In the genomic region with DNA sequence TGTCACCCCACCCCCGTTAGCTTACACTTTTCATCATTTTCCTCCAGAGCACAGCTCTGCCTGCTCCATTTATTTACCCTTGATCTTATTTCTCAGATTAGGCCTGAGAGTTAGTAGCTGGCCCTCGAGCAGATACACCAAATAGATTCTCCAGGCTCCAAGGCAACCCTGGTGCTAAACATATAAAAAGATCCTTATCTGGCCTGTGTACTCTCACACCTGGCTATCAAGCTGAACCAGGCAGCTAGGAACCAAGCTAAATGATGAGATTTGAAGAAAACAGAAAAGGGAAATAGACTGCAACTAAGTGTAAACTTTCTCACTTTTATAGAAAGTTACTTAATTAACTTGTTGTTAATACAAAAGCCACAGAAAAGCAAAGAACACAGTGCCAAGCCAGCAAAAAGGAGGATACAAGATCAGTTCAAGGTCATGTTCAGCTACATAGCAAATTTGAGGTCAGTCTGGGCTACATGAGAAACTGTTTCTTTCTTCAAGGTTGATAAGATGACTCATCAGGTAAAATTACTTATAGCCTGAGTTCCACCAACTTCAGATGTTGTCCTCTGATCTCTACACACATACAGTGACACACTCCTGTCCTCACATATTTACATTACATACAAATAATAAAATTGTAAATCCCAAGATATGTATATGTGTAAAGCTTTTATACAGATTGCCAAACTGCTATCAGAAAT, we compare ENCODE assay signal across 23 mouse cellular contexts. TPM values are rescaled to one million over a fixed set of nuclear protein-coding genes. Genes with fewer than 3 reads are reported as not detected.
A peak's percentile ranks its signal among the peaks of the same experiment; 100 is the strongest.
DNase-seq lines count a peak whose midpoint lies in the region; ATAC-seq and TF ChIP-seq lines count a peak whose summit lies in the region.
"Had no signal": no experiment of that assay in that cellular context is flagged by ENCODE, and none has a peak within 500 bp of the region (broad histone marks: within the 10 kb centered on the region; RNA-seq: fewer than 3 reads in every experiment).

No protein-coding gene starts in this region.

- H3K9me3 ChIP-seq in MEL (replicated peaks; ENCODE audit: insufficient read depth, low read length), result no peaks in the 10 kb centered on the region
- H3K9me3 ChIP-seq: embryonic facial prominence, embryonic 15.5 days; forebrain, embryonic 15.5 days; hindbrain, embryonic 10.5 days; limb, embryonic 13.5 days; liver, embryonic 15.5 days; stomach, embryonic 15.5 days had no signal

- ATAC-seq in megakaryocyte progenitor cell, adult 5-6 weeks (replicated peaks; ENCODE audit: poor library complexity), result peak; percentile 29; the same call in 1 of the 2 replicates
- ATAC-seq: activated CD4-positive, CD25-positive, alpha-beta regulatory T cell, adult 4 months; forebrain, embryonic 15.5 days; hindbrain, embryonic 16.5 days; intestine, embryonic 16.5 days had no signal

- no peak overlapping the region for H3K4me3 ChIP-seq in gastrocnemius, adult 2 months
- H3K4me3 ChIP-seq in layer of hippocampus, adult 2 months, result no peak overlapping the region
- H3K4me3 ChIP-seq in MEL (ENCODE audit: control insufficient read depth in 1 of 2, insufficient read depth in 1 of 2, low read depth in 2 of 2, low read length in 2 of 2), result no peak overlapping the region
- H3K4me3 ChIP-seq: embryonic facial prominence, embryonic 15.5 days; forebrain, embryonic 15.5 days; hindbrain, embryonic 10.5 days; limb, embryonic 13.5 days; liver, embryonic 15.5 days; stomach, embryonic 15.5 days had no signal

- peaks cover 2 to 47% of the 10 kb centered on the region in 2 experiments for H3K36me3 ChIP-seq in MEL (ENCODE audit: control insufficient read depth in 1 of 2, insufficient read depth in 2 of 2, low read length in 2 of 2)
- H3K36me3 ChIP-seq: embryonic facial prominence, embryonic 15.5 days; forebrain, embryonic 15.5 days; hindbrain, embryonic 10.5 days; limb, embryonic 13.5 days; liver, embryonic 15.5 days; stomach, embryonic 15.5 days had no signal

- intact Hi-C loops in gastrocnemius, adult 2 months (cut with DNase I), result no loop called here

- peak overlapping the region; percentile 76 for H3K27ac ChIP-seq in gastrocnemius, adult 2 months
- H3K27ac ChIP-seq in layer of hippocampus, adult 2 months, result peak overlapping the region; percentile 68
- H3K27ac ChIP-seq in MEL (ENCODE audit: control insufficient read depth, low read depth, low read length), result no peak overlapping the region; the same call in 1 of the 2 replicates
- H3K27ac ChIP-seq: embryonic facial prominence, embryonic 15.5 days; forebrain, embryonic 15.5 days; hindbrain, embryonic 10.5 days; kidney, postnatal 0 days; limb, embryonic 13.5 days; liver, embryonic 15.5 days; stomach, embryonic 15.5 days had no signal

- peak in 1 of 2 experiments; percentile 50; a peak in 1 of 4 replicates for TF ChIP-seq EP300 in MEL (IDR thresholded peaks at IDR 0.05; ENCODE audit: low read depth in 1 of 2, low read length in 2 of 2)

- no peak for TF ChIP-seq CTCF in gastrocnemius, adult 2 months (IDR thresholded peaks at IDR 0.05)
- TF ChIP-seq CTCF in layer of hippocampus, adult 2 months (conservative IDR thresholded peaks at IDR 0.05), result no peak
- no peak for TF ChIP-seq CTCF in MEL (IDR thresholded peaks at IDR 0.05 in 2 of 3, conservative IDR thresholded peaks at IDR 0.05 in 1 of 3; ENCODE audit: control insufficient read depth in 1 of 3, insufficient read depth in 1 of 3, low read depth in 2 of 3, low read length in 3 of 3, poor library complexity in 1 of 3, severe bottlenecking in 1 of 3)

- H3K4me1 ChIP-seq in MEL (ENCODE audit: control insufficient read depth in 1 of 2, insufficient read depth in 2 of 2, low read length in 2 of 2), result peaks cover 12 to 13% of the 10 kb centered on the region in 2 experiments
- H3K4me1 ChIP-seq: embryonic facial prominence, embryonic 15.5 days; limb, embryonic 13.5 days had no signal

- no peak for DNase-seq in gastrocnemius, adult 2 months
- DNase-seq in gastrocnemius, postnatal 25 days, result no peak
- no peak for DNase-seq in layer of hippocampus, adult 2 months (ENCODE audit: low spot score in 2 of 2)
- DNase-seq in layer of hippocampus, adult 9-10 months (ENCODE audit: low spot score), result no peak
- peak; percentile 46 for DNase-seq in MEL (ENCODE audit: low read depth, low spot score)
- no peak for DNase-seq in thymus, postnatal 10 days (ENCODE audit: low spot score in 2 of 2)
- DNase-seq in frontal cortex, postnatal 14 days (ENCODE audit: low spot score in 2 of 2), result no peak
- DNase-seq: adrenal gland, postnatal 10 days; cerebellum, adult 9-10 months; layer of hippocampus, postnatal 36 days; lung, postnatal 4 days; thymus, adult 2 months had no signal

- H3K9ac ChIP-seq in MEL (ENCODE audit: control insufficient read depth, low read depth, low read length, poor library complexity, severe bottlenecking), result no peak overlapping the region
- H3K9ac ChIP-seq: embryonic facial prominence, embryonic 15.5 days; forebrain, embryonic 15.5 days; limb, embryonic 13.5 days; liver, embryonic 15.5 days; stomach, embryonic 15.5 days had no signal

- no peak for TF ChIP-seq RAD21 in MEL (IDR thresholded peaks at IDR 0.05; ENCODE audit: low read depth, low read length)

- peaks cover 31% of the 10 kb centered on the region for H3K79me2 ChIP-seq in MEL (ENCODE audit: control insufficient read depth, insufficient read depth, low read length, poor library complexity)

- TF ChIP-seq POLR2A in MEL (IDR thresholded peaks at IDR 0.05; ENCODE audit: control insufficient read depth in 1 of 2, insufficient read depth in 1 of 2, low read depth in 1 of 2, low read length in 2 of 2, poor library complexity in 1 of 2), result no peak

- no peaks in the 10 kb centered on the region for H3K27me3 ChIP-seq in MEL (ENCODE audit: control insufficient read depth in 1 of 2, insufficient read depth in 2 of 2, low read length in 2 of 2)
- H3K27me3 ChIP-seq: embryonic facial prominence, embryonic 15.5 days; forebrain, embryonic 15.5 days; limb, embryonic 13.5 days; liver, embryonic 15.5 days; stomach, embryonic 15.5 days had no signal

TF ChIP-seq in MEL, 35 proteins besides CTCF, POLR2A, EP300 and RAD21:
- TF ChIP-seq TCF12 (IDR thresholded peaks at IDR 0.05; ENCODE audit: low read depth, low read length) (peak; percentile 83), TAL1 (IDR thresholded peaks at IDR 0.05; ENCODE audit: low read length) (peak; percentile 27), ZNF384 (IDR thresholded peaks at IDR 0.05; ENCODE audit: low read depth, low read length) (no peak), GATA1 (IDR thresholded peaks at IDR 0.05; ENCODE audit: low read depth, low read length) (peak; percentile 63), RCOR1 (IDR thresholded peaks at IDR 0.05; ENCODE audit: low read depth, low read length) (0 out of 2 replicates have a peak, but pooled peaks have one; percentile 13)

RNA-seq across cellular contexts. Expression of a gene that starts 52.9 kb away (rescaled TPM):
- total RNA-seq in gastrocnemius, adult 2 months (2021), result 10 to 100 TPM; 19.6 to 20.4 TPM
- total RNA-seq in gastrocnemius, postnatal 25 days (2021), result 10 to 100 TPM; 12.8 to 15.1 TPM
- 10 to 100 TPM; 67.4 to 71.8 TPM for total RNA-seq in layer of hippocampus, adult 2 months (2021)
- 7.7 and 8.8 TPM in 2 replicates for total RNA-seq in MEL (2012; rRNA removed)
- 10 to 100 TPM in 1 of 2 experiments, not detected in 1; 21.5 TPM for polyA plus RNA-seq in MEL (2012; ENCODE audit: insufficient read depth in 1 of 2, insufficient read length in 2 of 2, low read depth in 1 of 2, low replicate concordance in 2 of 2, missing spikeins in 1 of 2)
- 56.1 and 75.9 TPM in 2 replicates for total RNA-seq in megakaryocyte progenitor cell, adult 5-6 weeks (2015)
- total RNA-seq in megakaryocyte progenitor cell, adult 5-6 weeks (2017), result 20.3 and 40.8 TPM in 2 replicates
